Mouse (Mus musculus) midbrain, embryonic 13.5 days (tissue): ENCODE measurements at regions not wholly inside any gene's neighbourhood (a gene's known extent, or its start where the extent isn't known, plus 50 kb on each side); places are given as distances from the start of the nearest gene placed in this dataset.
"Not testable (repeated sequence)": the region's sequence is repeated elsewhere in the genome, so short reads cannot be mapped to it uniquely, and the experiment has no call there.

Experiments
- ATAC-seq: fragments of 200-750 bp; cut with Nextera tagmentation; 2 replicates; pipeline ENCODE4 v1.8.0; 2017; ENCODE audit warnings: mild to moderate bottlenecking, moderate TSS enrichment, moderate library complexity
- H3K27ac ChIP-seq: fragments of 300-500 bp; sonication (generic); 2 replicates; pipeline ENCODE4 v1.5.1; 2015; ENCODE audit warnings: inconsistent platforms, mild to moderate bottlenecking, moderate library complexity
- H3K27me3 ChIP-seq: fragments of 300-500 bp; sonication (generic); 2 replicates; pipeline ENCODE4 v1.6.1; 2015; ENCODE audit warnings: mild to moderate bottlenecking, inconsistent platforms
- H3K36me3 ChIP-seq: fragments of 300-500 bp; sonication (generic); 2 replicates; pipeline ENCODE4 v1.6.1; 2015; ENCODE audit warnings: mild to moderate bottlenecking, inconsistent platforms
- H3K4me1 ChIP-seq: fragments of 300-500 bp; sonication (generic); replicated peaks from 2 replicates; pipeline ENCODE4 v1.6.1; 2015; ENCODE audit warnings: inconsistent platforms
- H3K4me2 ChIP-seq: fragments of 300-500 bp; sonication (generic); replicated peaks from 2 replicates; pipeline ENCODE4 v1.6.1; 2015; ENCODE audit warnings: moderate library complexity, mild to moderate bottlenecking, inconsistent platforms
- H3K4me3 ChIP-seq: fragments of 300-500 bp; sonication (generic); replicated peaks from 2 replicates; pipeline ENCODE4 v1.5.1; 2015; ENCODE audit warnings: mild to moderate bottlenecking, inconsistent platforms
- H3K9ac ChIP-seq: fragments of 300-500 bp; sonication (generic); replicated peaks from 2 replicates; pipeline ENCODE4 v1.6.1; 2015; ENCODE audit warnings: mild to moderate bottlenecking, inconsistent platforms
- H3K9me3 ChIP-seq: fragments of 300-500 bp; sonication (generic); 2 replicates; pipeline ENCODE4 v1.6.1; 2016; ENCODE audit warnings: mild to moderate bottlenecking, inconsistent platforms
- WGBS: fragments of 180-500 bp; shearing (Covaris S2); methylation state at CpG from one replicate; pipeline ENCODE4 v1.1.7; 2015; 5-methylcytosine and 5-hydroxymethylcytosine counted together

GRCm38 (mm10) chr16:25478300-25478699 is 191.7 kb downstream of the Tprg start:
- Histone ChIP-seq H3K9me3 (no peaks in the 10 kb centered on the region), H3K4me1 (no peaks in the 10 kb centered on the region), H3K4me3 (no peak overlapping the region), H3K9ac (no peak overlapping the region), H3K36me3 (no peaks in the 10 kb centered on the region), H3K27me3 (no peaks in the 10 kb centered on the region), H3K27ac (no peak overlapping the region), H3K4me2 (no peak overlapping the region)
- 64% methylated on average over 2 of the region's 2 CpGs for WGBS
- no peak for ATAC-seq

GRCm38 (mm10) chr16:25483831-25484254 is 197.2 kb downstream of the Tprg start:
- H3K36me3 ChIP-seq: no peaks in the 10 kb centered on the region
- H3K27me3 ChIP-seq: no peaks in the 10 kb centered on the region
- WGBS: 67% methylated on average over 5 of the region's 5 CpGs
- H3K27ac ChIP-seq: no peak overlapping the region
- peak; percentile 37; the same call in 1 of the 2 replicates for ATAC-seq
- no peak overlapping the region for H3K4me2 ChIP-seq
- no peaks in the 10 kb centered on the region for H3K9me3 ChIP-seq
- no peaks in the 10 kb centered on the region for H3K4me1 ChIP-seq
- H3K4me3 ChIP-seq: no peak overlapping the region
- H3K9ac ChIP-seq: no peak overlapping the region

GRCm38 (mm10) chr16:25485007-25485406 is 198.4 kb downstream of the Tprg start:
- H3K9me3 ChIP-seq: no peaks in the 10 kb centered on the region
- no peak overlapping the region for H3K4me3 ChIP-seq
- H3K36me3 ChIP-seq: no peaks in the 10 kb centered on the region
- no peak overlapping the region for H3K9ac ChIP-seq
- H3K4me1 ChIP-seq: no peaks in the 10 kb centered on the region
- H3K27ac ChIP-seq: no peak overlapping the region
- ATAC-seq: no peak
- no peak overlapping the region for H3K4me2 ChIP-seq
- no peaks in the 10 kb centered on the region for H3K27me3 ChIP-seq
- WGBS: 80% methylated on average over 9 of the region's 9 CpGs

GRCm38 (mm10) chr16:25486477-25487094 is 197.0 kb upstream of the Trp63 start:
- no peaks in the 10 kb centered on the region for H3K27me3 ChIP-seq
- WGBS: 94% methylated on average over 4 of the region's 4 CpGs
- H3K27ac ChIP-seq: no peak overlapping the region
- H3K4me1 ChIP-seq: no peaks in the 10 kb centered on the region
- no peaks in the 10 kb centered on the region for H3K36me3 ChIP-seq
- no peaks in the 10 kb centered on the region for H3K9me3 ChIP-seq
- no peak overlapping the region for H3K4me3 ChIP-seq
- H3K9ac ChIP-seq: no peak overlapping the region
- no peak for ATAC-seq
- no peak overlapping the region for H3K4me2 ChIP-seq

GRCm38 (mm10) chr16:25490847-25491246 is 192.7 kb upstream of the Trp63 start:
- WGBS: 79% methylated on average over 3 of the region's 3 CpGs
- ATAC-seq: no peak

GRCm38 (mm10) chr16:25494153-25494552 is 189.4 kb upstream of the Trp63 start:
- no peak for ATAC-seq
- Histone ChIP-seq H3K9ac (no peak overlapping the region), H3K27me3 (no peaks in the 10 kb centered on the region)

More at GRCm38 (mm10) chr16:25490847-25491246, 192.7 kb upstream of the Trp63 start:
- no peaks in the 10 kb centered on the region for H3K27me3 ChIP-seq
- no peak overlapping the region for H3K4me3 ChIP-seq
- H3K27ac ChIP-seq: no peak overlapping the region
- H3K9ac ChIP-seq: no peak overlapping the region
- no peaks in the 10 kb centered on the region for H3K9me3 ChIP-seq
- H3K4me2 ChIP-seq: no peak overlapping the region
- H3K36me3 ChIP-seq: no peaks in the 10 kb centered on the region
- no peaks in the 10 kb centered on the region for H3K4me1 ChIP-seq

GRCm38 (mm10) chr16:25495586-25496196 is 187.9 kb upstream of the Trp63 start:
- H3K27ac ChIP-seq: no peak overlapping the region
- no peaks in the 10 kb centered on the region for H3K27me3 ChIP-seq
- H3K9me3 ChIP-seq: no peaks in the 10 kb centered on the region
- H3K36me3 ChIP-seq: no peaks in the 10 kb centered on the region
- no peak for ATAC-seq
- no peak overlapping the region for H3K4me3 ChIP-seq
- no peak overlapping the region for H3K9ac ChIP-seq
- no peaks in the 10 kb centered on the region for H3K4me1 ChIP-seq
- 92% methylated on average over 2 of the region's 2 CpGs for WGBS
- no peak overlapping the region for H3K4me2 ChIP-seq

More at GRCm38 (mm10) chr16:25494153-25494552, 189.4 kb upstream of the Trp63 start:
- WGBS: 85% methylated on average over 3 of the region's 3 CpGs
- H3K9me3 ChIP-seq: no peaks in the 10 kb centered on the region
- H3K4me1 ChIP-seq: no peaks in the 10 kb centered on the region
- no peak overlapping the region for H3K4me2 ChIP-seq
- H3K36me3 ChIP-seq: no peaks in the 10 kb centered on the region
- H3K4me3 ChIP-seq: no peak overlapping the region
- no peak overlapping the region for H3K27ac ChIP-seq

GRCm38 (mm10) chr16:25504829-25505228 is 178.7 kb upstream of the Trp63 start:
- no peak overlapping the region for H3K9ac ChIP-seq
- H3K4me3 ChIP-seq: no peak overlapping the region
- no peak overlapping the region for H3K4me2 ChIP-seq
- no peaks in the 10 kb centered on the region for H3K36me3 ChIP-seq
- H3K27me3 ChIP-seq: no peaks in the 10 kb centered on the region
- ATAC-seq: no peak
- no peaks in the 10 kb centered on the region for H3K9me3 ChIP-seq
- H3K27ac ChIP-seq: no peak overlapping the region
- WGBS: 63% methylated on average over 3 of the region's 3 CpGs
- no peaks in the 10 kb centered on the region for H3K4me1 ChIP-seq

- Histone ChIP-seq H3K36me3 (no peaks in the 10 kb centered on the region), H3K9me3 (no peaks in the 10 kb centered on the region), H3K4me2 (no peak overlapping the region), H3K4me3 (no peak overlapping the region), H3K4me1 (no peaks in the 10 kb centered on the region), H3K9ac (no peak overlapping the region), H3K27me3 (no peaks in the 10 kb centered on the region), H3K27ac (no peak overlapping the region)
- 68% methylated on average over 5 of the region's 7 CpGs for WGBS
- ATAC-seq: no peak
Observed at GRCm38 (mm10) chr16:25517114-25517868, 166.3 kb upstream of the Trp63 start.

- H3K27me3 ChIP-seq, H3K27ac ChIP-seq, H3K9me3 ChIP-seq, H3K4me2 ChIP-seq, H3K4me1 ChIP-seq, H3K36me3 ChIP-seq, H3K4me3 ChIP-seq, ATAC-seq, H3K9ac ChIP-seq: not testable (repeated sequence)
- 84% methylated on average over 10 of the region's 10 CpGs for WGBS
Observed at GRCm38 (mm10) chr16:25523141-25523540, 160.4 kb upstream of the Trp63 start.

GRCm38 (mm10) chr16:25523621-25524020 is 159.9 kb upstream of the Trp63 start:
- no peak overlapping the region for H3K4me2 ChIP-seq
- H3K4me1 ChIP-seq: no peaks in the 10 kb centered on the region
- 0 out of 2 replicates have a peak, but pooled peaks cover 2% of the 10 kb centered on the region for H3K9me3 ChIP-seq
- no peaks in the 10 kb centered on the region for H3K36me3 ChIP-seq
- no peak overlapping the region for H3K4me3 ChIP-seq
- H3K9ac ChIP-seq: no peak overlapping the region
- no peak overlapping the region for H3K27ac ChIP-seq
- no peaks in the 10 kb centered on the region for H3K27me3 ChIP-seq
- no peak for ATAC-seq
- 82% methylated on average over 2 of the region's 2 CpGs for WGBS

- Histone ChIP-seq H3K4me3 (no peak overlapping the region), H3K9ac (no peak overlapping the region), H3K9me3 (0 out of 2 replicates have a peak, but pooled peaks cover 2% of the 10 kb centered on the region), H3K36me3 (no peaks in the 10 kb centered on the region), H3K27ac (no peak overlapping the region), H3K4me2 (no peak overlapping the region), H3K27me3 (no peaks in the 10 kb centered on the region), H3K4me1 (no peaks in the 10 kb centered on the region)
- ATAC-seq: no peak
Observed at GRCm38 (mm10) chr16:25527850-25528249, 155.7 kb upstream of the Trp63 start.
